Mouse (Mus musculus) thymus, postnatal 10 days (tissue): ENCODE results near the gene Ngfr.

Source experiments
- DNase-seq, 2 experiments: peaks; one replicate each; pipeline ENCODE4 v3.0.0; 2021; ENCODE audit warnings: low spot score in 2 of 2

Gene Ngfr

GRCm38 (mm10) chr11:95595438-95596149 is 8.1 kb upstream of the Ngfr start:
- DNase-seq: peak; percentile 16 to 30

- DNase-seq: no peak
Observed at GRCm38 (mm10) chr11:95594686-95595212, 7.2 kb upstream of the Ngfr start.

DNA sequence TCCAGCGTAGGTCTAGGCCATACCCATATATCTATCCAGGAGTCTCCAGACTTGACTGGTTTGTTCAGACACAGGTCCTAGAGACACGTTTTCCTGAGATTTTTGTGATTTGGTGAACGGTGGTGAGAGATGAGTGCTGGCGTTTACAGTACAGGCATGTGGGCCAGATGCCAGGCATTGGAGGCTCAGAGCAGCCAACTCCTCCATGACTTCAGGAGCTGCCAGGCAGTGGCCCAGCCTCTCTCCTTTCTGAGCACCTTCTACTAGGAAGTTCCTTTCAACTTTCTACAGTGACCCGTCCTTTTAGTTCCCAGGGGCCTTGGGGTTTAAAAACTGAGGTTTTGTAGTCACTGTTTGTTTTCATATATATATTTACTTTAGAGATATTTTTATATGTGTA is 6.0 kb upstream of the Ngfr start:
- DNase-seq: no peak

DNA sequence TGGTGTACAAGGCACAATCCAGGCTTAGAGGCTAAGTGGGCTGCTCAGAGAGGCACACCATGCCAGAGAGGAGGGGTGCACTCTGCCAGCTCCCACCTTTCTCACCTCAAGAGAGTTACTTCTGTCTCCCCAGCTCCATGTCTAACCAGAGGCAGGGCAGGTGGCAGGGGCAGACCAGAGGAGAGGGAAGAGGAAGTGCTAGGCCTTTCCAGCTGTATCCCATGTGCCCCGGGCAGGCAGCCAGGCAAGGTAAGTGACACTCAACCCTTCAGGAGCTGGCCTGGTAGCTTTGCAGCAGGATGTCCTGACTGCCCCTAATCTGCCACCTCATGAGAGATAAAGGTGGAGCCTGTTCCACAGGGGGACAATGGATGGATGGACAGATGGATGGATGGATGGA is 5.2 kb upstream of the Ngfr start:
- DNase-seq: no peak

DNA sequence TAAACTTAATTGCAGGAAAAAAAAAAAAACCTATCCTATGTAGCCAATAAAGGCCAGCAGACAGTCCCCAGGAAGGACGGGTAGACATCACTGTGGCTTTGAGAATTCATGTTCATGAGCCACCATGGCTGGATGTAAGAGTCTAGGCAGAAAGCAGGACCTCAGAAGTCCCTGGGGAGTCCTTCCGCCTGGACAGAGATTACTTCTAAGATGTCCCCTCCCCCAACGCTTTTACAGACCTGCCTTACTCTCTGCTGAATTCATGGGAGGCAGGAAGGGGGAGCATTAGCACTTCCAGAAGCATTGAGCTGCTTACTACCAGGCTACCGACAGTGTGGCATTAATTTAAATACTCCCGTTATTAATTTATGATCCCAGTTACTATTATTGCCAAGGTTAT is 1.7 kb upstream of the Ngfr start:
- DNase-seq: no peak

GRCm38 (mm10) chr11:95586751-95587422 is 648 bp downstream of the Ngfr start:
- no peak for DNase-seq

DNA sequence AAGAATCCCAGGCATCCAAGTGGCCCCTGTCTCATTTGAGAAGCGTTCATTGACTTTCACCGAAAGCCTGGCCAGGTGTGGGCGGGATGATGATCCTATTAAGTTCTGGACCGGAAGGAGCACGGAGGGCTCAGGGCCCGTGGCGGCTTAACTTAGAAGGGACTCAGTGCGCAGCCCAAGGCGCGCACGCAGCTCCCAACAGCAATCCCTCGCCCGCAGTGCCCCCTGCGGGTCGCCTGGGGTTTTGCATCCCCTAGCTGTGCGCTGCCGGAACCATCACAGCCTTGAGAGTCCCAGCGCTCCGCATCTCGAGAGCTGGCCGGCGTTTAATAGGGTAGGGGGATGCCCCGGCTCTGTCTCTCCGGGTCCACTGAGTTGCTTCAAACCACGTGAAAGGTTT is 1.4 kb downstream of the Ngfr start:
- peak; percentile 53 to 83 for DNase-seq

DNA sequence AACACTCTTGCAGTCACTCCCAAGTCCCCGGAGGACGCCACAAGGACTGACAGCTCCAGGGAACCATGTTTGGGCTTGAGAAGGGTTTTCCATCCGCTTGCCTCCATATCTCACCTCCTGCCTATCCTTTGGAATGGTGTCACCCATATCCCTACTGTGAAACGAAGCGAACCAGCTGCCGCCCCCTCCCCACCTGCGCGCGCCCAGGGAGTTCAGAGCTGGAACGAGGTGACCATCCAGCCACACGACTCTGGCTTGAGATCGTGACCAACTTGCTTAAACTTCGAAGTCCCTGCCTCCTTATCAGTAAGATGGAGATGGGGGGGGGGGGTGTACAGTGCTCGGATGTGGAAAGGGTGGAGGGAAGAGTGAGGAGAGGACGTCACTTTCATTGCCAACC is 1.9 kb downstream of the Ngfr start:
- DNase-seq: no peak

DNA sequence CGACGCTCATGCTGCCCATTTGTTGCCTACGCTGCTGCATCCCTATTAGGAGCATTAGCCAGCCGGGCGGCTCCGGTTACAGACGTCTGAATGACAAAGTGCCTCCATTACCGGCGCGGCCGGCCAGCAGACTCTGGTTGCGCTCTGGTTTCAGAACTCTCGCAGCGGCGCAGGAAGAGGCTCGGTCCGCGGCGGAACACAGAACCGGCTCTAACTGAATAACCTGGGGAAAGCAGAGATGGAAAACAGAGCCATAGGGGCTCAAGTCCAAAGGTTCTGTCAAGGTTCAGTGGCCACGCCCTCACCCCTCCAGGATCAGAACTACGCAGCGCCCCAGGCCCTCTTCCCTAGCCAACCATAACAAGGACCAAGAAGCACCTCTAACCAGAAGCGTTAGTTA is 2.3 kb downstream of the Ngfr start:
- no peak for DNase-seq

- no peak for DNase-seq
Observed at GRCm38 (mm10) chr11:95584651-95585050, 2.9 kb downstream of the Ngfr start.

GRCm38 (mm10) chr11:95583396-95583795 is 4.1 kb downstream of the Ngfr start:
- no peak for DNase-seq

DNA sequence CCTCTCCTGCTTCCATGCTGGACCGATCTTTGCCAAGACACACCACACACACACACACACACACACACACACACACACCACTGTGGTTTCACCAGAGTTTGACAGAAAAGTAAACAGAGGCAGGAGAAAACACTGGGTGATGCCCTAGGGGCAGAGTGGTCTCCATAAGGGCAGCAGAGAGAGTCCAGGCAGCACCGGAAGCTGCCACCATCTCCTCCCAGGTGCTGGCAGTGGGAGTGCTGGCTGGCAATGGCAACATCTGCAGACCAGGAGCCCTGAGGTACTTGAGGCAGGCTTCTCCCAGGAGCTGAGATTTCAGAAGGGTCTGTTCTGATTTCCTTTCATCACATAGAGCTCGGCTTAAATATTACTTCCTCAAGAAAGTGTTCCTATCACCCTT is 5.3 kb downstream of the Ngfr start:
- DNase-seq: no peak

GRCm38 (mm10) chr11:95579455-95579854 is 8.1 kb downstream of the Ngfr start:
- no peak for DNase-seq

- DNase-seq: peak; percentile 18 to 64
Observed at GRCm38 (mm10) chr11:95577776-95578446, 9.6 kb downstream of the Ngfr start.

DNA sequence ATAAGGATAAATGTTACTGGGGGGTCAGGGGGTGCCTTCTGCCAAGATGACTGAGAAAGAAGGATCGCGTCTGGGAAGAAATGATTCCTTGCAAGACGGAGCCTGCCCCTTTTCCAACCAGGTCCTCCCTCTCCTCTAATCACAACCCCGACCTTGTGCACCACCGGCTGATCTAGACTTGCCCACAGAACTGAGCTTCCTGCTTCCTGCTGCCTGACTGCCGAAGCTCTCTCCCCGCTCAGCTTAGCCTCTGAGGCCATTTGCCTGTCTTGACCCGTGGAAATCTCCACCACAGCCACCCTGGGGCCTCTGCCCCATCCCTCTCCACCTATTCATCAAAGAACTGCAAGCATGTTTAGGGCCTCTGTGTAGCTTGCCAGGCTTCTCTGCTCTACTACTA is 11.2 kb downstream of the Ngfr start:
- DNase-seq: no peak

DNA sequence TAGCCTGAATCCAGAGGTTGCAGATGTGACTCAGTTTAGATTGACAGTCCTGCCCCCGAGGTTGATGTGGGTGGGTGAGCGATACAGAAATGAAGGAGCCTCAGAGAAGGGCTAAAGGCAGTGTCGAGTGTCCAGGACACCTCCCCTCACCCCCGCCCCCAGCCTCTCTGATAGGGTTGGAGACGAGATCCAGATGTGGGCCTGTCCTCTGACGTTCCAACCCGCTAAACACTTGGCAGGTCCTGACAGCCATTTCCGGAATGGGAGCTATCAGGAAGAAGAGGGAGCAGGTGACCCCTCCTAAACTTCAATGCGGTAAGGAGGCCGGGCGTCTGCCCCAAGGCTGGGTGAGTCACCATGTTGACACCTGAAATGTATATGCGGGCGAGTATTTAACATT is 11.7 kb downstream of the Ngfr start:
- DNase-seq: no peak

DNA sequence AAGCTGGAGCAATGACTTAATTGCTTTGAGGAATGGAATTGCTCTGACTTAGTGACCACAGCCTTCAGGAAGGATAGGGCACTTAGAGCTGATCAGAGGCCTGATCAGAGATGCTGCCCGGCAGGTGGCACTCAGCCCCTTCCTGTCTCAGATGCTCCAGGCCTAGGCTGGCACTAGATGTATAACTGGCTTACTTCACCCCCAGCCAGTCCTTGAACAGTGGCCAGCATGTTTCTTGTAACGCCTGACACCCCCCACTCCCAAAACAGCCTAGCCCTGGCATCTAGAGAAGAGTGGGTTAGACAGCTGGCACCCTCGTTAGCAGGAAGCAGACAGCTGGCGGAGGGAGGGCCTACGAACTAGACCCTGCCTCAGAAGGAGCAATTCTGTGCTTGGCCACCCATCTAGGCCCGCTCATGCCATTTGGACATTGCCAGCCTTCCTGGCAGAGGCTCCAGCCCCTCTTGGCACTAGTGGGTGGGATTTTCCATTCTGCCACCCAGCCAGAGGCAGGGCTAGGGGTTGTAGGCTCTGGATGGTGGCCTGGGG is 12.7 kb downstream of the Ngfr start:
- DNase-seq: no peak

DNA sequence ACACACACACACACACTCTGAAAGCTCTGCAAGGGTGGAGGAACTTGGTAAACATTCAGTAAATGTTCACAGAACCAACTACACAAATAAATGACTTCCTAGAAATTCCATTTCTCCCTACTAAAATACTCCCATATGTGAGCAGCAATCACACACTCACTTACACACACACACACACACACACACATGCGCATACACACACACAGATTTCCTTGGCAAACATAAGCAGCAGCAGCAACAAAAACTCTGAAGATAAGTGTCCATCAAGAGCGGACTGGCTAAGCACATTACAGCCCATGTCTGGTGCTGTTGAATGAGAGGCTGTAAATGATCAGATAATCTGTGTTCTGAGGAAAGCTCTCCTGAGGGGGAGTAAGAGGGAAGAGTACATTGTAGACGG is 15.3 kb downstream of the Ngfr start:
- DNase-seq: no peak

DNA sequence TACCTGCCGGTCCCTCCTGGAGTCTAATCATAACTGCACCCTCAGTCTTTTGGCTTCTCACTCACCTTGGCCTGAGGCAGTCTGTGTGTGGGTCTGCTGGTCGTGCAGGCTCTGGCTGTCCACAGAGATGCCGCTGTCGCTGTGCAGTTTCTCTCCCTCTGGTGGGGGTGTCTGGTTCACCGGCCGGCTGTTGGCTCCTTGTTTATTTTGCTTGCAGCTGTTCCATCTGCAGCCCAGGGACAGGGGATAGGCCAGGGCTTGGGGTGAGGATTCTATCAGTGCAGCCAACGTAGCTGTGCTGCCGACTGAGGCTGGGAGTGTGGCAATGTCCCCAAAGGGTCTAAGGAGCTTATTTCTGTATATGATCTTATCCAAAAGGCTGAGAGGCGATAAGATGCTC is 15.8 kb downstream of the Ngfr start:
- no peak for DNase-seq

DNA sequence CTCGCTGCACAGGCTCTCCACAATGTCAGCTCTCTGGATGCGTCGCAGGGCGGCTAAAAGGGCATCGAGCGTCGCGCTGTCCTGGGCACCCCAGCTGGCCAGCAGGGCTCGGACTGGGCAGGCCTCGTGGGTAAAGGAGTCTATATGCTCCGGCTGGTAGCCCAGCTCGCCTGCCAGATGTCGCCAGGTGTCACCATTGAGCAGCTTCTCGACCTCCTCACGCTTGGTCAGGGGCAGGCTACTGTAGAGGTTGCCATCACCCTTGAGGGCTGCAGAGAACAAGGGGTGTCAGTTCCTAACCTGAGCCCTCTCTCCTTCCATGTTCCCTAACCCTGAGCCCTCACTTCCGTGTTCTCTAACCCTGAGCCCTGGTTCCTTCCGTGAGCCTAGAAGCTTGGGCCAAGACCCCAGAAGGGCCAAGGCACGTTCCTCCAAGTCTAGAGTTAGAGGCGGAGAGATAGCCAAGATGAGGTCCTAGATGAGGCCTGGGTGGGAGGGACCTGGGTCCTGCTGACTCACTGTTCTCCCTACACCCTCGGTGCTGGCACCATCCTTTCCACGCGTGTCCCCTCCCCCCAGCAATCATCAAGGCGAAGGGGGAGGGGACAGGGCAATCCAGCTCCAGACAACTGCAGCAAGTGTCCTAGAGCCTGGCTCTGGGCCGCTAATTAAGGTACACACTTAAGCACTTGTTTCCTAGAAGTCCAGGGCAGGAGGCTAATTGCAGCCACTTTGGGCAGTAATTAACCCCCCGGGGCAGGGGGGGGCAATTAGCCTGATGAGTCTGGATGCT is 16.5 kb downstream of the Ngfr start:
- DNase-seq: no peak

DNA sequence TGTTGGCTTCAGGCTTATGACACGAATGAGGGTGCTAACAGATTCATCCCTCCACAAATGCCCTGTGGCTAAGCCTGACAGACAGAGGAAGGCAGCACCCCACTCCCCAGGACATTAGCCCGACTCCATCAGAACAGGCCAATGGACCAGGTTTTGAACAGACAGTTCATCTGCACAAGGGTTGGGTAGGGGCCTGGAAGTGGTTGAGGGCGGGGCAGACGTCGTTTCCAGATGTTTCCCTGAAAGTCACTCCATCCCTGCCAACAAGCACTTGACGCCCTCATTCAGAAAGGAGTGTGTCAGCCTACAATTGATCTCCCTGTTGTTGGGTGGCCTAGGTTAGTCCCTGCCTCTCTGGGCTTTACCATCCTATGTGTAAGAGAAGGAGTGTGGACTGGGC is 17.6 kb downstream of the Ngfr start:
- no peak for DNase-seq
